Mouse (Mus musculus): ENCODE measurements around the gene Dsn1.

DNA sequence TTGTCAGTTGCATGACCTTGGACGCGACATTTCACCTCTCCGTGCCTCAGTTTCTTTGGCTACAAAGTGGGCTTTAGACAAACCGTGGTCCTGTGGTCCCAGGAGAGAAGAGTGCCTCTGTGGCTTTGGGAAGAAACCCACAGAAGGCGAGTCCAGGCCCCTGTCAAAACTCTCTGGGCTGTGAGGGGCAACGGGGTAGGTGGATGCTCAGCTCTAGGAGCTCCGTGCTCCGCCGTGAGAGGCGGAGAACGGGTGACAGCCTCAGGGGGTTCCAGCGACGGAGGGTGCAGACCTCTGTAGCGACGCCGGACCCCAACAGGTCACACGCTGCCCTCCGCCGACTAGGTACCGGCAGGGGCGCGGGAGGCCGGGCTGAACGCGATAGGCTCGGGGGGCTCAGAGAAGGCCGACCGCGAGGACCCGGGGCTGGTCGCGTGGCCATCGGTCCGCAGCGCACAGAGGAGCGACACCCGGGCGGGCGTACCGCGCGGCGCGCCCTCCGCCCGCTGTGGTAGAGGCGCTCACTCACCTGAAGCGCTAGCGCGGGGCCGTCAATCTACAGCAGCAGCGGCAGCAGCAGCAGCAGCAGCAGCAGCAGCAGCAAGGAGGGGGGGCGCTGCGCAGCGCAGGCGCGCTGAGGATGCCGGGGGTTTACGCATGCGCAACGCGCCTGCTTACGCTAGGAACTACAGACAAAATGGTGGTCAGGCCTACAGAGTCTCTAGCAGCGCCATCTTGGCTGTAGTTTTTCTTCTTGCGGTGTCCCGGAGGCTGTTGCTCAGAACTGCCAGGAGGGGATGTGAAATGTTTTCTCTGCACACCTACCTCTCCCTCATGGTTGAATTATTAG lies 15.3 kb downstream of the Dsn1 start, which contains the start of gene Ndrg3:
- peak; percentile 16 for TF ChIP-seq CTCF (IDR thresholded peaks at IDR 0.05; ENCODE audit: low read depth, low read length)
- TF ChIP-seq POLR2A (IDR thresholded peaks at IDR 0.05; ENCODE audit: insufficient read depth, low read length), result no peak
- TF ChIP-seq EP300 (IDR thresholded peaks at IDR 0.05; ENCODE audit: insufficient read depth, low read depth, low read length), result no peak
